Mouse (Mus musculus): ENCODE data around the gene Celf2.

DNA sequence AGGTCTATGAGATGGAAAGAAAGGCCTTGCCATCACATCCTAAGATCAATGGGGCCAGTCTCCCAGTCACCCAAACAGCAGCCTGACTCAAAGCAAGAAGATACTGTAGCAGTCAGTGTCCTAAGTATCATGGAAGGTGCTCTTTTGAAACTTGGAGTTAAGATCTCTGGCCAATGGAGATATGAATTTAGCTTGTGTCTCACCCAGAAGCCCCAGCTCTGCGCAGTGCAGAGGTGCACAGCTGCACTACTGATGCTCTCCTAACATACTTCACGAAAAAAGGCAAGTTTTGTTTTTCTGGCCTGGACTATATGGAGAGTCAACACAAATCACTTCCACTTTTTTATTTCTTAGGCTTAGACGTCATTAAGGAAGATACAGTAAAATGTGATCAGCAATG, 793.8 kb downstream of the Celf2 start:
- no peak for TF ChIP-seq CTCF (IDR thresholded peaks at IDR 0.05; ENCODE audit: control insufficient read depth, insufficient read depth, low read length)
- TF ChIP-seq POLR2A (IDR thresholded peaks at IDR 0.05; ENCODE audit: borderline replicate concordance, control insufficient read depth, low read depth, low read length) = no peak
